In the genomic region with DNA sequence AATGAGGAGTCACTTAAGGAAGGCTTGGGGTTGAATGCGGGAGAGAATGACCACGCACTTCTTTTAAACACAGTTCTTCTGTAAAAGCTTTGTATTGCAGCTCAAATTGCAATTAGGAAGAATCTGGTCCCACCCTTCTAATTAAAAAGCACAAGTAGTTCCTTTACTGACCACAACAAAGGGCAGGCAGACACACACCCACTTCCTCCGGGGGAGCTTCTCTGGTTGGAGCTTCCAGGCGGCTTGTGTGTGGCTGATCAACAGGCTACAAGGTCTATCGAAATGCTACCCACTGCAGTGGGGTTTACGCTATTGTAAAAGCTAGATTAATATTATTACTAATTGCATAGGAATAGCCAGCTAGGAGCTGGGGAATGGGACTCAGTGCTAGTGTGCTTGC, we compare ENCODE assay signal across 15 mouse cellular contexts. TPM values are rescaled to one million over a fixed set of nuclear protein-coding genes. Genes with fewer than 3 reads are reported as not detected.
DNase-seq lines count a peak whose midpoint lies in the region; ATAC-seq and TF ChIP-seq lines count a peak whose summit lies in the region.
"Had no signal": no experiment of that assay in that cellular context is flagged by ENCODE, and none has a peak within 500 bp of the region (broad histone marks: within the 10 kb centered on the region; RNA-seq: fewer than 3 reads in every experiment).

No protein-coding gene starts in this region.

- intact Hi-C loops in heart, postnatal 10 days (cut with DNase I) = no loop called here

- no peak overlapping the region for H3K9ac ChIP-seq in kidney, embryonic 16.5 days (replicated peaks; ENCODE audit: low read length)
- H3K9ac ChIP-seq in midbrain, embryonic 13.5 days (replicated peaks) = no peak overlapping the region
- H3K9ac ChIP-seq: forebrain, embryonic 12.5 days had no signal

- TF ChIP-seq CTCF in E14TG2a.4 (conservative IDR thresholded peaks at IDR 0.05; ENCODE audit: low read length) = no peak
- no peak for TF ChIP-seq CTCF in thymus, adult 2 months (IDR thresholded peaks at IDR 0.05; ENCODE audit: borderline replicate concordance, control insufficient read depth, extremely low read depth, insufficient read depth, low read length, poor library complexity)

- no peak overlapping the region for H3K27ac ChIP-seq in thymus, adult 2 months (ENCODE audit: control insufficient read depth, insufficient read depth, low read length)
- H3K27ac ChIP-seq in kidney, embryonic 16.5 days (ENCODE audit: low read length) = no peak overlapping the region
- no peak overlapping the region for H3K27ac ChIP-seq in midbrain, embryonic 13.5 days
- H3K27ac ChIP-seq: forebrain, embryonic 12.5 days; macrophage; stomach, postnatal 0 days had no signal

- no peaks in the 10 kb centered on the region for H3K36me3 ChIP-seq in E14TG2a.4 (ENCODE audit: insufficient read depth, low read length)
- H3K36me3 ChIP-seq in thymus, adult 2 months (ENCODE audit: control insufficient read depth, insufficient read depth, low read length) = no peaks in the 10 kb centered on the region
- H3K36me3 ChIP-seq in kidney, embryonic 16.5 days (ENCODE audit: insufficient read depth, low read length) = no peaks in the 10 kb centered on the region
- no peaks in the 10 kb centered on the region for H3K36me3 ChIP-seq in midbrain, embryonic 13.5 days
- H3K36me3 ChIP-seq: forebrain, embryonic 12.5 days had no signal

- no peak for ATAC-seq in kidney, embryonic 16.5 days (ENCODE audit: low FRiP score, low TSS enrichment)
- no peak for ATAC-seq in midbrain, embryonic 13.5 days

- peak; percentile 19 for DNase-seq in heart, adult 8-10 months (ENCODE audit: low spot score)
- DNase-seq in heart, postnatal 10 days = no peak
- peak; percentile 76 for DNase-seq in induced T-regulatory cell, adult 2 months (ENCODE audit: low read depth)
- DNase-seq in thymus, adult 2 months = peak; percentile 51
- DNase-seq in embryo, embryonic 10 days (ENCODE audit: low spot score) = no peak
- DNase-seq: adrenal gland, adult 2 months; gastrocnemius, postnatal 14 days; heart, postnatal 14 days; kidney, adult 18-20 months had no signal

- H3K4me3 ChIP-seq in E14TG2a.4 (replicated peaks; ENCODE audit: low read length) = peak overlapping the region; percentile 62
- no peak overlapping the region for H3K4me3 ChIP-seq in thymus, adult 2 months (ENCODE audit: control insufficient read depth, insufficient read depth, low read length)
- H3K4me3 ChIP-seq in kidney, embryonic 16.5 days (ENCODE audit: low read length) = no peak overlapping the region
- H3K4me3 ChIP-seq in midbrain, embryonic 13.5 days (replicated peaks) = no peak overlapping the region
- H3K4me3 ChIP-seq: forebrain, embryonic 12.5 days had no signal

- no peaks in the 10 kb centered on the region for H3K27me3 ChIP-seq in E14TG2a.4 (ENCODE audit: insufficient read depth, low read length)
- H3K27me3 ChIP-seq in thymus, adult 2 months (ENCODE audit: control insufficient read depth, insufficient read depth, low read length) = no peaks in the 10 kb centered on the region
- H3K27me3 ChIP-seq in kidney, embryonic 16.5 days (ENCODE audit: insufficient read depth, low read length) = peaks cover 23% of the 10 kb centered on the region
- H3K27me3 ChIP-seq in midbrain, embryonic 13.5 days = no peaks in the 10 kb centered on the region; the same call in 1 of the 2 replicates

- no peaks in the 10 kb centered on the region for H3K9me3 ChIP-seq in E14TG2a.4 (ENCODE audit: low read length)
- no peaks in the 10 kb centered on the region for H3K9me3 ChIP-seq in kidney, embryonic 16.5 days (ENCODE audit: low read length)
- no peaks in the 10 kb centered on the region for H3K9me3 ChIP-seq in midbrain, embryonic 13.5 days
- H3K9me3 ChIP-seq: forebrain, embryonic 12.5 days had no signal

- 7% methylated on average over 6 of the region's 6 CpGs for WGBS in thymus, adult 2 months
- WGBS in kidney, embryonic 16.5 days = 61% methylated on average over 6 of the region's 6 CpGs
- 74% methylated on average over 6 of the region's 6 CpGs for WGBS in midbrain, embryonic 13.5 days

- peaks cover 45% of the 10 kb centered on the region for H3K4me1 ChIP-seq in E14TG2a.4 (replicated peaks; ENCODE audit: low read depth, low read length)
- peaks cover 3% of the 10 kb centered on the region; the same call in 1 of the 2 replicates for H3K4me1 ChIP-seq in thymus, adult 2 months (replicated peaks; ENCODE audit: control insufficient read depth, insufficient read depth, low read length)
- H3K4me1 ChIP-seq in kidney, embryonic 16.5 days (ENCODE audit: insufficient read depth, low read length) = peaks cover 15% of the 10 kb centered on the region
- H3K4me1 ChIP-seq in midbrain, embryonic 13.5 days (replicated peaks) = no peaks in the 10 kb centered on the region

- H3K4me2 ChIP-seq in kidney, embryonic 16.5 days (replicated peaks; ENCODE audit: low read depth, low read length) = no peak overlapping the region
- no peak overlapping the region for H3K4me2 ChIP-seq in midbrain, embryonic 13.5 days (replicated peaks)
- H3K4me2 ChIP-seq: forebrain, embryonic 12.5 days had no signal

- TF ChIP-seq POLR2A in thymus, adult 2 months (IDR thresholded peaks at IDR 0.05; ENCODE audit: control insufficient read depth, extremely low read depth, insufficient read depth, low read length, poor library complexity) = no peak

RNA-seq across cellular contexts. Expression of a gene that starts 45.2 kb away (rescaled TPM):
- 1 to 10 TPM; 1.3 to 2.4 (median 1.7) TPM for total RNA-seq in heart, adult 8-10 months (2022)
- 1 to 10 TPM; 2.3 to 6.2 TPM for total RNA-seq in heart, postnatal 10 days (2021)
- polyA plus RNA-seq in thymus, adult 2 months (2012; rRNA removed) = 1.6 and 1.7 TPM in 2 replicates
- polyA plus RNA-seq in kidney, embryonic 16.5 days (2015; fragmentation: Nextera tagmentation; extraction: Ambion mirVana) = 2.8 and 2.9 TPM in 2 replicates
- polyA plus RNA-seq in midbrain, embryonic 13.5 days (2015; fragmentation: Nextera tagmentation; extraction: Ambion mirVana) = 0.46 and 0.62 TPM in 2 replicates

Comparison
In these comparisons a context has a peak if more than half of its experiments do, and no peak if none do; other contexts are left out.
1. DNase-seq: peak in heart, adult 8-10 months (single experiment), induced T-regulatory cell, adult 2 months (single experiment) and thymus, adult 2 months (single experiment); none in heart, postnatal 10 days (0 of 2) and embryo, embryonic 10 days (single experiment).